Mouse (Mus musculus) thymus, postnatal 0 days (tissue): ENCODE measurements around the gene Ifitm2. TPM values are rescaled to one million over a fixed set of nuclear protein-coding genes. Genes with fewer than 3 reads are reported as not detected.
A peak's percentile ranks its signal among the peaks of the same experiment; 100 is the strongest.
"Not testable (repeated sequence)": the region's sequence is repeated elsewhere in the genome, so short reads cannot be mapped to it uniquely, and the experiment has no call there.

ENCODE experiments used
- DNase-seq: peaks from one replicate; pipeline ENCODE4 v3.0.0-alpha.2; 2015; ENCODE audit warnings: low spot score
- polyA plus RNA-seq: library from polyadenylated mRNA; unstranded; fragments of >200 nt; fragmentation: Nextera tagmentation; extraction: Ambion mirVana; gene quantifications from 2 replicates; pipeline ENCODE4 v1.2.1, GENCODE M21; 2015

The Ifitm2 gene
- polyA plus RNA-seq, 1 experiment from 2014 or later: 443 TPM

- DNase-seq: not testable (repeated sequence)
These were observed 12.9 kb upstream of the Ifitm2 start for GRCm38 (mm10) chr7:140968710-140969109.

GRCm38 (mm10) chr7:140967862-140968591, 12.2 kb upstream of the Ifitm2 start:
- no peak for DNase-seq

DNA sequence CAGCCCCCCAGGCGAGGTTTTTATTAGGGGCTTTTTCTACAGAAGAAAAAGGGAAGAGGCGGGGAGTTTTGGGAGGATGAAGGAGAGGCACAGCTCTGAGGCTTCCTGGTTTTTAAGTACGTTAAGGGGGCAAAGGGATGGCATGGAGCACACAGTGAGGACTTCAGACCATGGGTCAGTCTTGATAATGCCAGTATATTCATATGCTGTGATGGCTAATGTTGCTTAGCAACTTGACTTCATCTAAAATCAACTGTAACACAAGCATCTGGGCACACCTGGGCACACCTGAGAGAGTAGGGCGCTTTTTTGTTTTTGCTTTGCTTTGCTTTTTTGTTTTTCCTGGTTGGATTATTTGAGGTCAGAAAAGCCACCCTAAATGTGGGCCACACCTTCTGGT, 11.1 kb upstream of the Ifitm2 start, which contains the start of gene Ifitm1:
Gene Ifitm1, plus strand, starts transcription at position 301 of the 400 bp plus-strand sequence.
- DNase-seq: no peak

DNA sequence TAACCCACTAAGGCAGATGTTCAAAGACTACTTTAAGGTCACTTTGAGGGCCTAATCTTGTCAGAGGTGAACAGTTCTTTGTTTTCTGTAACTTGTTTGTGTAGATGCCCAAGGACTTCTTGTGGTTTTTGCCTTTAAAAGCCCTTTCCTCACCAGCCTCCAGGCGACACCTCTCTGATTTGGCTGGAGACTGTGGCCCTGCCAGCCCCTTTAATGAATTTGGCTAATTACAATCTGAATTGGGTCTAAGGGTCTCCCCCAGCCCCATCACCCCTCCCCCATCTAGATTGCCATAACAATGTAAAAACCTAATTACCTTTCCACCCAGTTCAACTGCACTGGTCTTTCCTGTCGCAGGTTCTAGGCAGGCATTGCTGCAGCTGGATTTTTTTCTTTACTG, 6.9 kb upstream of the Ifitm2 start:
- DNase-seq: no peak

DNA sequence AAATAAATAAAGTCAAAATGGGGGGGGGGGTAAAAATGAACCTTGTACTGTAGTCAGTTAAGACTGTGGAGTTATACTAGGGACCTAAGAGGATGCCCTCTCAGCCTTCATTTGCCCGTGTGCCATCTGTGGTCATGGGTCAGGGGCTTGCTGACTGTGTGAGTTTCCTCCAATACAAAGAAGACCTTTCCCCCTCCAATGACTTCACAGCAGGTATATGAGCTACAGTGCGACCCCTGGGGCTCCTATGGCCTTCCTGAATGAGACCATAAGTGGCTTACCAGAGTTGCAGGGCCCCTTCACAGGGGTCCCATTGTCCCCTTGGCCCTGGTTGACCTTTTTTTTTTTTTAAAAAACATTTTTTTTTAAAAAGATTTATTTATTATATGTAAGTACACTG, 5.6 kb upstream of the Ifitm2 start:
- no peak for DNase-seq

- no peak for DNase-seq
These were observed 4.2 kb upstream of the Ifitm2 start for GRCm38 (mm10) chr7:140960026-140960425.

DNA sequence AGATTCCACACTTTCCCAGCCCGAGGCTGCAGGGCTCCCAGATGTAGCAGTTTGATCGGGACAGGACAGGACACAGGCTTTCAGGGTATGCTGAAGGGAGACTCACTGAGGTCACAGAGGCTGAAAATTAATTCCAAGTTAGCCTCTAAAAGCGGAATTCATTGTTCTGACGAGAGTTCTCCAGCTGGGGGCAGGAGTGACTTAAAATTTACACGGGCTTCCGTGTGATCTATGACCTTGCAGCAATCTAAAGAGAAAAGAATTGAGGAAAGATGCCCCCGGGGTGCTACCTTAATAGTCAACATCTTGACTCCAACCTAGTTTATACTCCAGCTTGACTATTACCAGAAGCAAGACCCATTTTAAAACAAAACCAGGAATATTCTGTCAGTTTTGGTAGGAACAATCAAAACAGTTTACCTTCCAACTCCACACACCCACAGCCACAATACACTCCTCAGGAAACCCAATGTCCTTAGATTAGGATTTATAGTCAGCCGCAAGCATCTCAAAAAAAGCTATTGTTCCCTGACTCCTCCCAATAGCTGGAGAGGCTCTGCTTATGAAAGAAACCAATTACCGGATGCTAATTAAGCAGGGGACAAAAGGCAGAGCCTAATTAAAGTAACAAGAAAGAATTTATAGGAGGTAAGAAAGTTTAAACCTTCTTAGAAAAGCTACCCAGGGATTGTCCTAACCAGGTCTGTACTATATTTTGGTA, 3.6 kb upstream of the Ifitm2 start:
- DNase-seq: peak; percentile 57

- DNase-seq: no peak
These were observed 726 bp upstream of the Ifitm2 start for GRCm38 (mm10) chr7:140956556-140956869.

DNA sequence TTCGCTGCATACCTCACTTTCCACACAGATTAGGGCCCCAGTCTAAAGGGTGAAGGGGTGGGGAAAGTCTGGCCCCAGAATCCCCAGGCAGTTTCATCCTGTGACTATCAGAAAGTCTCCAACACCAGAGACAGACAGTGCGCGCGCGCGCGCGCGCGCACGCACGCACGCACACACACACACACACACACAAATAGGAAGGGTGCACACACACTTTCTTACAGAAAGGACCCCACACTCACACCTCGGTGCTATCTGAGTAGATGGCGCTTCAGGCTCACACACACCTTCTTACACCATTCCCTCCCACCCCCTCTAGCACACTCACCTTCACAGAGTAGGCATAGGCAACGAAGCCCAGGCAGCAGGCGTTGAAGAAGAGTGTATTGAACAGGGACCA, 445 bp downstream of the Ifitm2 start:
- peak; percentile 26 for DNase-seq

- DNase-seq: no peak
These were observed 1.1 kb downstream of the Ifitm2 start for GRCm38 (mm10) chr7:140954733-140955071.

GRCm38 (mm10) chr7:140953800-140954732, 1.7 kb downstream of the Ifitm2 start:
- no peak for DNase-seq

GRCm38 (mm10) chr7:140953133-140953532, 2.7 kb downstream of the Ifitm2 start:
- DNase-seq: no peak

DNA sequence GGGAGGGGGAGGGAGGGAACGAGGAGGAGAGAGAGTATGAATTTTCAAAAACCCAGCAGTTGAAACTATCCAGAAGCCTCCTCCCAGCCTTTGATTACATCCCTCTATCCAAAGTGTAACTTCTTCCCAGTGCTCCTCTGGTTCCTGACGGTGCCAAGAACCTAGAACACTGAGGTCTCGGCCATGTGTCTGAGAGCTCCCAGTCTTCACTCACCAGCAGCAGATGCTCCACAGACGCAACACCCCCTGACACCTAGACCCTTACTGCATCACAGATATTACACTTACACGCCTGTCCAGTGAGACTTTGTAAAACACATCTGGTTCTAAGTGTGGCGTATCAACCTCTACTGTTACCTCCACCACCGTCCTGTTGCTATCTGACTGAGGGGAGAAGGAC, 3.3 kb downstream of the Ifitm2 start:
- DNase-seq: no peak

DNA sequence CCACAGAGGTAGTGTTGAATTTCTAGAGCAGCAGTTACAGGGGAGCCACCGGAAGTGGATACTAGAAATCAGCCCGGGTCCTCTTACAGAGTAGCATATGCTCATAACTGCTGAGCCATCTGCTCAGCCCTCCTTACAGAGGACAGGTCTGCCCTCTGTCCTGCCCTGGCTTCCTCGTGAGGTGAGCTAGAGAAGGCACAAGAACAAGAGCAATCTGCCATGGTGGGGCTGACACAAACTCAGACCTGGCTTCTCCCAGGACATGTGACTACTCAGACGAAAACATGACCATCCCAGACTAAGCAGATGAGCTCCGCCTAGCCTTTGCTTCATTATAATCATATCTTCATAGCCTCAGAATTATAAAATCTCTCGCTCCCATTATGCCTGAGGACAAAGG, 4.0 kb downstream of the Ifitm2 start:
- no peak for DNase-seq

GRCm38 (mm10) chr7:140951051-140951450, 4.7 kb downstream of the Ifitm2 start:
- DNase-seq: no peak

DNA sequence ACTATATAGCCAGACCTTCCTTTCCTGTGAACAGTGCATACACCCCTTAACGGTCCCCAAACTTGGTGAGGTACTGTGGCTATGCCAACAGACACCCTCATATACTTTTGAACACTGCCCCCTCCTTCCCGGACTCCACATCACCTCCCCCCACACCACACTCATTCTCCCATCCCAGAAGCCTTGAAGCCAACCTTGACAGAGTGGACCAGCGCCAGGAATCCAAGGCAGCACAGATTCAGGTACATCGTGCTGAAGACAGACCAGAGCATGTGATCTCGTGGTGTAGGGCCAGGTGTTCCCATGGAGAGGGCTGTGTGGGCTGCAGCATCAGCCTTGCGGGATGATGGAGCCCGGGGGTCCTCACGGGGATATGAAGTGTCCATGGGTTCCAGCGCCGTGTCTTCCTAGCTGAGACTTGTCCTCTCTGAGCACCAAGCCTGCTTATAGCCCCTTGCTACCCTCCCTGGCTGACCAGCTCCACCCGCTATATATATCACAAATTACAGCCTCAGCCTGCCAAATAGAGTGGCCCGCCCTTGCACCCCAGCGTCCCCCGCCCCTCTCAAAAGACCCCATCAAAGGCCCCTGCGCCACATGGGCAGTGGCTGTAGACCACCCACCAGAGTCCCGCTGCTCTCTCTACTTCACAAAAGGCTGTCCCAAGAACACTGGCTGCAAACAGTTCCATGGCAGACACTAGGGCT, 5.8 kb downstream of the Ifitm2 start, which contains the start of gene Ifitm5:
Gene Ifitm5, minus strand, starts transcription at position 468 of the 707 bp plus-strand sequence.
- DNase-seq: no peak

GRCm38 (mm10) chr7:140949255-140949654, 6.5 kb downstream of the Ifitm2 start:
- no peak for DNase-seq

GRCm38 (mm10) chr7:140948161-140948560, 7.6 kb downstream of the Ifitm2 start:
- DNase-seq: no peak

DNA sequence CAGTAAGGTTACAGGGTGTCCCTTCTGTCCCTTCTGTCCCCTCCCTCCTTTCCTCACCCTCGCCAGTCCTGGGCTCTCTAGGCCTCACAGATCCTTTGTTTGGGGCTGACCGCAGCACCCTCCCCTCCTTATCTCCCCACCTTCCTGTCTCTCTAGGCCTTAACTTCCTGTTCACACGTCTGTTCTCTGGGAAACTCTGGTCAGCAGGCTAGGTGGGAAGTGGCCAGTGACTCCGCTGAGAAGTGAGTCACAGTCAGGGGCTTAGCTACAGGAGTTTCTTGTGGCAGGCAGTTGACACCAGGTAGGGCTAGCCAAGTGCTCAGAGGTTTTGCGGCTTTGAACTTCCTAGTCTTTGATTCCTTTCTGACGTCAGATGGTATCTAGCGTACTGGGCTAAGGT, 8.8 kb downstream of the Ifitm2 start:
- DNase-seq: peak; percentile 61

GRCm38 (mm10) chr7:140946311-140946710, 9.5 kb downstream of the Ifitm2 start:
- DNase-seq: no peak

DNA sequence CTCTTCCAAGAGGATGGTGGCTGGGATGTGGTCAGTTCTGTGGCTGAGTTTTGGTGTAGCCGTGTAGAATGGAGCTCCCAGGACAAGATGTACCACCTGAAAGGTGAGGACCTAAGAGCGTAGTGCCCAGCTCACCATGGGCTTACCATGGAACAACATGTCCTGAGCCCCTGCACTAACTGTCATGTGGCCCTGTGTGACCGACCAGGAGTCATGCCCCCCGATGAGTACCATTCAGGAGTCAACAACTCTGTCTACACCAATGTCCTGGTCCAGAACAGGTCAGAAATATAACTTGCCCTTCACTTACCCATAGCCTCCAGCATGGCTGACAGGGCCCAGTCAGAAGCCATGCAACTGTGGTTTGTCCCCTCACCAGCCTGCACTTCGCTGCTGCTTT, 10.5 kb downstream of the Ifitm2 start:
- no peak for DNase-seq
